Mouse (Mus musculus) kidney, postnatal 14 days (tissue): ENCODE results near the gene Ccdc188.

Experiments used
- DNase-seq: peaks from one replicate; pipeline ENCODE4 v3.0.0; 2022; ENCODE audit warnings: mixed read lengths

Gene Ccdc188

GRCm38 (mm10) chr16:18235389-18236065, 17.8 kb downstream of the Ccdc188 start:
- DNase-seq, result peak; percentile 84

GRCm38 (mm10) chr16:18236676-18237501, 19.2 kb downstream of the Ccdc188 start:
- DNase-seq, result no peak

- no peak for DNase-seq
Measured at GRCm38 (mm10) chr16:18241581-18241980, 23.9 kb downstream of the Ccdc188 start.

- no peak for DNase-seq
Measured at GRCm38 (mm10) chr16:18247521-18248399, 30.1 kb downstream of the Ccdc188 start.

DNA sequence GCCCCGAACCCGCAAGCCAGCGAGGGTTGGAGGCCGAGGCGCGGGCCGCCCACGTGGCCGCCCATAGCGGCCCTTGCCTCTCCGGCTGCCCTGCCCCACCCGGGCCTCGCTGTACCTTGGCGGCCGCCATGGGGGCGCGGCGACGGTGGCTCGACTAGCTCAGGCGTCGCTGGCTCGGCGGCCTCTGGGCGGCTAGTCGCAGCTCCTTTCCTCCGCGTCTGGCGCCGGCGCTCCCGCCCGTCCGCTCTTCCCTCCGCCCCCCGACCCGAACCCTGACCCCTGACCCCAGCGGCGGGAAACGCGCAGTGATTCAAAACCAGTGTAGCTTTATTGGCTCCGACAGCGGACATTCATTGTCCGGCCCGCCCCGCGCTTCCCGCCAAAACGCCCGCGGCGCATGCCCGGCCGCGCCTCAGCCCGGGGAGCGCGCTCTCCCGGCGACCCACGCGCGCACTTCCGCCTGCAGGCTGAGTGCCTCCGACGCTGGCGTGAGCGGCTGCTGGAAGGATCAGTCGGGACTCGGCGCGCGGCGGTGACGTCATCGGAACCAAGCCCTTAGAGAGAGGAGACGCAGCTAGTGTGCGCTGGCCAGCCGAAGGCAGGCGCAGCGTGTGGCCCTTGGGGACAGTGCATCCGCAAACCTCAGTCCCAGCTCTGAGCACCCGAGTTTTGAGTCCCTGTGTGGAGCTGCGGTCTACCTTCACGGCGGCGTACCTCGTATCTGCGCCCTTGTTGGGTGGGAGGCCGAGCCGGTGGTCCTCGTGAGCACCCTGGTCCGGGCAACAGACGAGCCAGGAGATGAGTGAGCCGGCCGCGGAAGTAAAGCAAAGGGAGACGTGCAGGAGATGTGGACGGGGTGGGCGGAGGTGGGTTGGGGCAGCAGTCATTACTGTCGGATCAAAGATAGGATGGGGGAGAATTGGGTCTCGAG, 31.0 kb downstream of the Ccdc188 start, which contains the start of the genes Trmt2a and Ranbp1:
TSS of gene Trmt2a (plus strand) at position 247 of the 931 bp plus-strand sequence.
TSS of gene Ranbp1 (minus strand) at position 300 of the 931 bp plus-strand sequence.
- DNase-seq, result peak; percentile 99

GRCm38 (mm10) chr16:18249364-18249967, 31.8 kb downstream of the Ccdc188 start:
- DNase-seq, result peak; percentile 48

GRCm38 (mm10) chr16:18250231-18250630, 32.6 kb downstream of the Ccdc188 start:
- no peak for DNase-seq

- no peak for DNase-seq
Measured at GRCm38 (mm10) chr16:18250828-18251790, 33.4 kb downstream of the Ccdc188 start.

- DNase-seq, result no peak
Measured at GRCm38 (mm10) chr16:18252736-18253135, 35.1 kb downstream of the Ccdc188 start.

DNA sequence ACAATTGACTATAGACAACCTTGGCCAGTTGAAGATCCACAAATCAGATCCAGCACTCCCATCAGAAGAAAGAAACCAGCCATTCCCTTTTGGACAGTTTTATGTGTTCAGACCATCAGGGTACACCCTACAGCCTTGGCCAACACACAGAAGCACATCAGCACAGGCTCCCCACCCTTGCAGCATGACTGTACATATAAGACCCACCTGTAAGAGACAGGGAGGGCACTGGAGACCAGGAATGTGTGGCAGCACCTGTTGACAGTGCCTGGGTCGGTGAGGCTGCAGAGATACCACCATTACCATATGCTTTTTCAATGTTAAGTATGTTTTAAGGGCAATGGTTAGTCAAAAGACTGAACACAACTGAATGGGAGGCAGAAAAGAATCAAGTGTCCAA, 36.2 kb downstream of the Ccdc188 start:
- DNase-seq, result no peak

DNA sequence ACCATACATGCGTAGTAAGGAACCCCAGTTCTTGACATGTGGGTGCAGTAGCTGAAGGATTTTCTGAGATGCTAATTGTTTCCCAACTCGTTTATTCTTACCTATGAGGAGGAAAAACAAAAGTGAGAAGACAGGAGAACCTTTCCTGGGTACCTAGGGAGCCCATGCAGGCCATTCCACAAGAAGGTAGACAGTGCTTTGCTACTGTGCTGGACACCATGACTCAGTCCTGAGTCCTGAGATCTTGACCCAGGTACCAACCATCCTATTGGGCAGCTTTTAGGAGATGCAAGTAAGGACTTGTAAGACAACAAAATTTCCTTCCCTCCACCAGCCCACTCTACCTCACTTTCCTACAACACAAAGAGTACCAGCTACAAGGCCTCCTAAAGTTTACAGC, 40.5 kb downstream of the Ccdc188 start, which contains the start of gene Gm49776:
TSS of gene Gm49776 (minus strand) at position 101 of the 400 bp plus-strand sequence.
- DNase-seq, result no peak

DNA sequence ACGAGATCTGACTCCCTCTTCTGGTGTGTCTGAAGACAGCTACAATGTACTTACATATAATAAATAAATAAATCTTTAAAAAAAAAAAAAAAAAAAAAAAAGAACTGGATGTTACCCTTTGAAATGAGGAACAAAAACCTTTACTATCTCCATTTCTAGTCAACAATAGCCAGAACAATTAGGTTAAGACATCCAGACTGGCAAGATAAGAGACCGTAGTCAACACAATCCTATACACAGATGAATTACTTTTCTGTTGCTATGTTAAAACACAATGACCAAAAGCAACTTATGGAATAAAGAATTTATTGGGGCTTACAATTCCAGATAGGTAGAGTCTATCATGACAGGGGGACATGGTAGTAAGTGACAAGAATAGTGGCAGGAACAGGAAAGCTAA, 47.3 kb downstream of the Ccdc188 start:
- no peak for DNase-seq

GRCm38 (mm10) chr16:18268182-18268581, 50.5 kb downstream of the Ccdc188 start:
- DNase-seq, result no peak
